Mouse (Mus musculus): ENCODE results near the gene Myh2.

DNA sequence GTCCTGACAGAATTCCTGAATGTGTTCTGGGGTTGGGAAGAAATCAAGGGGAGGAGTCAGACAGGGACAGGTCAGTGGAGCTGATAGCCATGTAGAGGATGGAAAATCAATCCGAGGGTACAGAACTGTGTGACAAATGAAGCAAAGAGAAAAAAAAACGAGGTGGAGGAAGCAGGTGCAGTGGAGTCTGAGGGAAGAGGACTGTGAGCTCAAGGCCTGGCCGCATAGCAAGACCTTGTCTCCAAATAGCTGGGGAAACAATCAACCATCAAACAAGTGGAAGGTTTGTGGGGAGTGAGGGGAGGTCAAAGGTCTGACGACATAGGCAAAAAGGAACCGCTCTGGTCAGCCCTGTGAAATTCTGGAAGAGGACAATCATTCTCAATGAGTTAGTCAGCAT is 6.0 kb upstream of the Myh2 start:
- no peak for TF ChIP-seq CTCF (IDR thresholded peaks at IDR 0.05; ENCODE audit: low read depth, low read length)
- TF ChIP-seq GATA1 (IDR thresholded peaks at IDR 0.05; ENCODE audit: borderline replicate concordance, low read length) = no peak
- no peak for TF ChIP-seq TAL1 (conservative IDR thresholded peaks at IDR 0.05; ENCODE audit: low read depth, low read length)
